Mouse (Mus musculus): Measurements from ENCODE around the gene Dpp8. TPM values are rescaled to one million over a fixed set of nuclear protein-coding genes. Genes with fewer than 3 reads are reported as not detected.
"Not testable (repeated sequence)": the region's sequence is repeated elsewhere in the genome, so short reads cannot be mapped to it uniquely, and the experiment has no call there.

Gene Dpp8
- total RNA-seq, 2 experiments from 2014 or later: 103 to 116 TPM

DNA sequence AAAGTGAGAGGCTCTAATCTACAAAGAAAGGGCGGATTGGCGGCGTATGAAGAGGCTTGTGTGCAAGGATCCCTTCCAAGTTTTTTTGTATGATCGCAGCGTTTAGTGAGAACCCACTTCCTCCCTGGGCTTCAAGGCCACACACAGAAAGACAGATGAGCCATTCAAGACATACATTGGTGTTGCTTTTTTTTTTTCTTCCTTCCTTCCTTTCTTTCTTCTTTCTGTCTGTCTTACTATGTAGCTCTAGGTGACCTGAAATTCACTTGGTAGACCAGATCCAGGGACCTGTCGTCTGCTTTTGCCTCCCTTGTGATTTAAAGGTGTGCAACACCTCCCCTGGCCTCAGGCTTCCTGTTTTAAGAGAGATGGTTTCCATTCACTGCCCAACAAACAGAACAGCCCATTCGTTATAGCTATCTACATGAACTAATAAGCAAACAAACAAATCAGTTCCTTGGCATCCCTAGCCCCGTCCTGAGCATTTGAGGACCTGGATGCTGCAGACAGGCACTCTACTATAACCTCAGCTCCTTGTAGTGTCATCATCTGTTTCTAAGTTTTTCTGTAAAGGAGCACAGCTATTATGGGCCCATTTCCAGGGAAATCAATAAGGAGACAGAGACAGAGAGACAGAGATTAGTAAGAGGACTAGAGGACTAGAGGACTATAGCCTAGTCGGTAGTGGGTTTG lies 10.2 kb upstream of the Dpp8 start:
- DNase-seq: no peak

GRCm38 (mm10) chr9:65022580-65023135 lies 9.6 kb upstream of the Dpp8 start:
- no peak for DNase-seq

GRCm38 (mm10) chr9:65023447-65023846 lies 8.8 kb upstream of the Dpp8 start:
- DNase-seq: no peak

- DNase-seq: no peak
Measured at GRCm38 (mm10) chr9:65027241-65027640, 5.0 kb upstream of the Dpp8 start.

- DNase-seq: no peak
Measured at GRCm38 (mm10) chr9:65028313-65028712, 3.9 kb upstream of the Dpp8 start.

GRCm38 (mm10) chr9:65031355-65031754 lies 859 bp upstream of the Dpp8 start:
- not testable (repeated sequence) for DNase-seq

GRCm38 (mm10) chr9:65031894-65032268 lies 333 bp upstream of the Dpp8 start:
- DNase-seq: no peak

DNA sequence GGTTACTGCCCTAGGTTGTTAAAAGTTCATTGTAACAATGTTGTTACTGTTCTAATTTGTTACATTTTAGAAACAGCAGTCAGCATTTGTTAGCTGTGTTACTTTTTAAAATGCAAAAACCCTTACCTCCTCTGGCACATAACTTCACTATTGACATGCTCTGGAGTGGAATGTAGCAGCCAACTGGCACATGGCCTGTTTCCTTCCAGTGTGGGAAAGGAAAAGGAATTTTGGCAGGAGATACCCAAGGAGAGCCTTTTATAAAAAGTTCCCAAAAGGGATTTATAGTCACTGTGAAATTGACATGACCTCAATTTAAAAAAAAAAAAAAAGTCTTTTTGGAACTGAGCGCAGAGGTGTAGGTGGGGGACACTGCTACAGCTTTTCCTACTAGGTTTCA lies 4.2 kb downstream of the Dpp8 start:
- peak; percentile 51 for DNase-seq

DNA sequence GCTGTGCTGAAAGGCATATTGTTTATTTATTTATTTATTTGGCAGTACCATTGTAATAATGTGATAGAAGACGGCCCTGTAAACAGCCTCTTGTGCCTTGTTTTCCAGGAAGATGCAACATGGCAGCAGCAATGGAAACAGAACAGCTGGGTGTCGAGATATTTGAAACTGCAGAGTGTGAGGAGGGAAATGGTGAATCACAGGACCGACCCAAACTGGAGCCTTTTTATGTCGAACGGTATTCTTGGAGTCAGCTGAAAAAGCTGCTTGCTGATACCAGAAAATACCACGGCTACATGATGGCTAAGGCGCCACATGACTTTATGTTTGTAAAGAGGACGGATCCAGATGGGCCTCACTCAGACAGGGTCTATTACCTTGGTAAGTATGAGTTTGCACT lies 4.6 kb downstream of the Dpp8 start:
- DNase-seq: no peak

- DNase-seq: no peak
Measured at GRCm38 (mm10) chr9:65041430-65041829, 9.2 kb downstream of the Dpp8 start.

GRCm38 (mm10) chr9:65046993-65047392 lies 14.8 kb downstream of the Dpp8 start:
- no peak for DNase-seq

DNA sequence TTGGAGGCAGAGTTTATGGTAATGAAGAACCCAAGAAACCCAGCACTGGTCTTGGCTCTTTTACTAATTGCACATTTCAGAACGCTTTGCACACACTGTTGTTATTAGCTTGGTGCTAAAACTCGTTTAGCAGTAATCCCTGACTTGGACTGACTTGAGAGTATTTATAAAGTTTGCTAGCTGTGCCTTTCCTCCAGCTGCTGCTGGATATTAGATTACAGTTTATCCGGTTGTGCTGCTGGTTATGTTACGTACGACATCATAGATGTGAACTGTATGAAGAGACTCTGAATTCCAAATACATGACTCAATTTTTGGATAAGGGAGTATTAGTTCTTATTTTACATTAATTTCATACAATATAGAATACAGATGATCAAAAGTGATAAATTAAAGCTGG lies 17.2 kb downstream of the Dpp8 start:
- no peak for DNase-seq

GRCm38 (mm10) chr9:65050981-65051380 lies 18.8 kb downstream of the Dpp8 start:
- DNase-seq: no peak

GRCm38 (mm10) chr9:65064251-65064650 lies 32.0 kb downstream of the Dpp8 start:
- DNase-seq: no peak

DNA sequence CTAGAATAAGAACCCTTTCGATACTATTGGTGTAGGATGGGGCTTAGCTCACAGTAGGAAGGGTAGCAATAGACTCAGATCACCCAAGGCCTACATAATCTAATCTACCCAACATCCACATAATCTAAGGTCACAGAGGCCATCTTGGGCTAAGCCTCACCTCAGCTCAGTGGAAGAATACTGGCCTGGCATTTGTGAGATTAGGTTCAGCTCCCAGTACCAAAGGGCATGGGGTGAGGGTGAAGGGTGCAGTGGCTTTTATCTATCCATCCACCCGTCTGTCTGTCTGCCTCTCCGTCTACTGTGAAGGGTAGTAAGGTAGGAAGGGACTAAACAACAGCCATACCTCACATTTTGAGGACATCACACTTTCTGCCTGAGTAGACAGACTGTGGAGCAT lies 38.4 kb downstream of the Dpp8 start:
- no peak for DNase-seq

DNA sequence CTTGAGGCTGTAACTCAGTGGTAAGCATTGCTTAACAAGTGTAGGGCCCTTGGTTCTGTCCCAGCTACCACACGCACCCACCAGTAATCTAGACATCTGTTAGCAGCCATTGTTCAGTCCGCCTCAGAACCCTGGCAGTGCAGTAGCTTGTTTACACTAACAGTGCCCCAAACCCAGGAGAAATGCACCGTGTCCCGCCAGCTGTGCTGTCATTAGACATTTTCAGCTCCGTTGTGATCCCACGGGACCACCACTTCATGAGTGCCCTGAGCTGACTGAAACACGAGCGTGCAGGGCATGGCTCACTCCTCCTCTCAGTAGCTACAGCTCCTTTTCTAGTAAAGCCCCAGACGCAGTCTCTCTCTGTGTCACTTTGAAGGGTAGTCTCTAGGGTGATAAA lies 41.3 kb downstream of the Dpp8 start:
- DNase-seq: no peak

- DNase-seq: no peak
Measured at GRCm38 (mm10) chr9:65074251-65074650, 42.0 kb downstream of the Dpp8 start.

GRCm38 (mm10) chr9:65074855-65075493 lies 42.8 kb downstream of the Dpp8 start:
- no peak for DNase-seq

DNA sequence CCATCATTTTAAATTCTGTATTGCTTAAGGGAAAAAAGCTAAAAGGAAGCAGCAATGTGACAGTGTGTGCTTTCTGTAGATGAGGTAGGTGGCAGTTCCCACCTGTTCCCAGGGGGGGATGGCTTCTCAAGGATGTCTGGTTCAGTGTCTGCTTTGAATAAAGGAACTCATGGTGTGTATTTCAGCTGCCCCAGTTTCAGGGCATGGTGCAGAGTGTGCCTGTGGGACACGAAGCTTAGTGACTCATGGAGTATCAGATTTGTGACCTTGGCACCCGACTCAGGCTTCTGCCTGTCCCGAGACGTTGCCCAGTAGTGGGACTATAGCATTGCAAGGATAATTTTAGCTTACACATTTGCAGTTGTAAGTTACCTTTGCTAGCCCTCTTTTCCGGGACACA lies 45.3 kb downstream of the Dpp8 start:
- DNase-seq: peak; percentile 51

GRCm38 (mm10) chr9:65080141-65080540 lies 47.9 kb downstream of the Dpp8 start:
- not testable (repeated sequence) for DNase-seq

GRCm38 (mm10) chr9:65083075-65083765 lies 51.0 kb downstream of the Dpp8 start:
- DNase-seq: no peak

DNA sequence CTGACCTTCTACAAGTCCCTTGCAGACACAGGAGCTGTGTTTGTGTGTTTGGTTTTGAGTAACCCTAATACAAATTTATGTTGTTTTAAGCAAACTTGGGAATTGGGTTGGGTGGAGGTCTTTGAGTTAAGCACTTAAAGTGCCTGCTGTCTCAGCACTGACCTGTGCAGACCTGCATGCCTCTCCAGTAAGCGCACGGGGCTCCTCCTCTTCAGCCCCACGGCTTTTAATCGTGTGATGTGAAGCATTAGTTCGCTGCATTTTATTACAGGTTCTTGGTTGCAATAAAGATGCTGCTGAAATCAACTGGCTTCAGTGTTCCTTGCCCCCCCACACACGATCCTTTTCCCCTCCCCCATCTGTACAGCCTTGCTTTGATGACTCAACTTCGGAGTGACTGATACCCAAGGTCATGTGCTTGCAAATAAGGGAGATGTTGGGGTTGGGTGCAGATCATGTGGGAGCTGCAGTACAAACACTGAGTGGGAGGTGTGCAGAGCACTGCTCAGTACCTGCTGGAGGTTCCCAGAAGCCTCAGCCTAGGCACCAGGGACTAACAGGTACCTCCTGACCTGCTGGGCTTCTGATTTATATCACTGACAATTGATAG lies 52.1 kb downstream of the Dpp8 start:
- DNase-seq: no peak

DNA sequence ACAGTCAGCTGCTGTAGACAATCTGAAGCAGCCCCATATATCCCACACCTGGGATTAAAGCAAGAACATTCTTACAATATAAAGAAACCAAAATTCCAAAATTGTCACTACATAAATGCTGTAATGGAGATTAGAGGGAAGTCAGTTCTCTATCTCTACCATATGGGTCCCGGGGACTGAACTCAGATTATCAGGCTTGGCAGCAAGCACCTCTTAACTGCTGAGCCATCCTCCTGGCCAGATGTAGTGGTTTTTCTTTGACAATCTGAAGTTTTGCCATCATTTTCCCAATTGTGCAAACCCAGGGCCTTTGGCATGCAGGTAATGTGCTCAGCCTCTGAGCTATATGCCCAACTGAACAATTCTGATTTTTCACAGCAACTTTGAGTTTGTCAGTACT lies 53.1 kb downstream of the Dpp8 start:
- DNase-seq: no peak

Data from gastrocnemius, postnatal 10 days (tissue).